Mouse (Mus musculus) kidney, adult 2 months (tissue): ENCODE data around the gene Samsn1.

ENCODE experiments used
- CTCF ChIP-seq: fragments of 200-500 bp; conservative IDR thresholded peaks from 2 replicates; pipeline ENCODE4 v1.5.1; 2011; ENCODE audit warnings: low read depth, mild to moderate bottlenecking, control low read depth, low read length, moderate library complexity, mixed read lengths; ENCODE audit not compliant: insufficient read depth, insufficient read length
- POLR2A ChIP-seq: fragments of 200-500 bp; IDR thresholded peaks from one replicate; pipeline ENCODE4 v1.6.1; 2011; ENCODE audit warnings: low read depth, low read length, control low read depth

- TF ChIP-seq CTCF (no peak), POLR2A (no peak)
Measured at GRCm38 (mm10) chr16:75990173-75990572, 31.9 kb downstream of the Samsn1 start.
